Mouse (Mus musculus): ENCODE measurements around the gene Mob3a.

DNA sequence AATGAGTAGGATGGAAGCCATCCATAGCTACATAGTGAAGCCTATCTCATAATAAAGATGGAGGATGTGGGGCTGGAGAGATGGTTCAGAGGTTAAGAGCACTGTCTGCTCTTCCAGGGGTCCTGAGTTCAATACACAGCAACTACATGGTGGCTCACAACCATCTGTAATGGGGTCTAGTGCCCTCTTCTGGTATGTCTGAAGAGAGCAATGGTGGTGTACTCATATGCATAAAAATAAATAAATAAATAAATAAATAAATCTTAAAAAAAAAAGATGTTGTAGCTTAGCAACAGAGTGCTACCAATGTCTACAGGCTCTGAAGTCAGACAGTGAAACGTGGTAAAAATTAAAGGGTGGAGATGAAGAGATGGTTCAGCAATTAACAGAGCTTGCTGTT is 36.9 kb upstream of the Mob3a start:
- no peak for TF ChIP-seq POLR2A (IDR thresholded peaks at IDR 0.05; ENCODE audit: extremely low read depth, insufficient read depth, low read length)
- no peak for TF ChIP-seq CTCF (IDR thresholded peaks at IDR 0.05; ENCODE audit: low read depth, low read length)
